In the genomic region with DNA sequence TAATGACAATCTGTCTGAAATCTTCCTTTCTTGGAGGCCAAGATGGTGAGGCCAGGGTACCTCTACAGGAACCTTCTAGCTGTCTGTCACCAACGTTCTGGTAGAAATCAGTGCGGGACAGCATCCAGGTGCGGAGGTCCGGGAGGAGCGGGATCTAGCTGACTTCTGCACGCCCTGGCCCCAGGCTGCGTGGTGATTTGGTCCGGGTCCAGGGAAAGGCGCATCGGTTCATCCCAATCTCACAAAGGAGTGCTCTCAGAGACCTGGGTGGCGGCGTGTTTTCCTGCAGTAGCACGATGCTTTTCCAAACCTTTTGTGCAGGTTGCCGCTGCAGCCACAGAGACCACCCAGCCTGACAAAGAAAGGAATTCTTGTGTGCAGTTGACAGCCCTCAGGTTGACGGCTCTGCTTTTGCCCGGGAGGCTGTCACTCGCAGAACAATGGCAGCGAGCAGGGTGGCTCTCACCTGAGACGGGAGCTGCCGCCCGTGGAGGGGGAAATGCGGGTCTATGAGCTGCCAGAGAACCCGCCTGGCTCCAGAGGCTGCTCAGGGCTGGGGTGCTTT, we compare ENCODE assay signal across 7 mouse cellular contexts. TPM values are rescaled to one million over a fixed set of nuclear protein-coding genes. Genes with fewer than 3 reads are reported as not detected.
DNase-seq lines count a peak whose midpoint lies in the region; ATAC-seq and TF ChIP-seq lines count a peak whose summit lies in the region.

No protein-coding gene starts in this region.

- H3K9me3 ChIP-seq in lung, postnatal 0 days (ENCODE audit: low read length): no peaks in the 10 kb centered on the region
- H3K9me3 ChIP-seq in embryonic facial prominence, embryonic 10.5 days: peaks cover 5% of the 10 kb centered on the region; the same call in 1 of the 2 replicates
- H3K9me3 ChIP-seq in hindbrain, embryonic 11.5 days (ENCODE audit: control insufficient read depth, low read length): no peaks in the 10 kb centered on the region
- peaks cover 3% of the 10 kb centered on the region; the same call in 1 of the 2 replicates for H3K9me3 ChIP-seq in midbrain, embryonic 14.5 days (ENCODE audit: control insufficient read depth, low read length)

- 0 out of 2 replicates have a peak, but pooled peaks cover 2% of the 10 kb centered on the region for H3K4me1 ChIP-seq in lung, postnatal 0 days (ENCODE audit: insufficient read depth, low read depth, low read length)
- H3K4me1 ChIP-seq in embryonic facial prominence, embryonic 10.5 days: peaks cover 8% of the 10 kb centered on the region
- no peaks in the 10 kb centered on the region for H3K4me1 ChIP-seq in hindbrain, embryonic 11.5 days (replicated peaks; ENCODE audit: control insufficient read depth, insufficient read depth, low read length)
- peaks cover 3% of the 10 kb centered on the region; the same call in 1 of the 2 replicates for H3K4me1 ChIP-seq in midbrain, embryonic 14.5 days (ENCODE audit: control insufficient read depth, insufficient read depth, low read length)

- no peaks in the 10 kb centered on the region for H3K36me3 ChIP-seq in lung, postnatal 0 days (ENCODE audit: insufficient read depth, low read length)
- no peaks in the 10 kb centered on the region for H3K36me3 ChIP-seq in embryonic facial prominence, embryonic 10.5 days (replicated peaks)
- no peaks in the 10 kb centered on the region for H3K36me3 ChIP-seq in hindbrain, embryonic 11.5 days (ENCODE audit: control insufficient read depth, insufficient read depth, low read length)
- no peaks in the 10 kb centered on the region for H3K36me3 ChIP-seq in midbrain, embryonic 14.5 days (ENCODE audit: control insufficient read depth, insufficient read depth, low read length)

- no peak overlapping the region for H3K4me3 ChIP-seq in lung, postnatal 0 days (ENCODE audit: low read depth, low read length)
- peak overlapping the region; percentile 49 for H3K4me3 ChIP-seq in embryonic facial prominence, embryonic 10.5 days
- H3K4me3 ChIP-seq in hindbrain, embryonic 11.5 days (ENCODE audit: low read depth, low read length): peak overlapping the region; percentile 6
- H3K4me3 ChIP-seq in midbrain, embryonic 14.5 days (replicated peaks; ENCODE audit: low read depth, low read length): peak overlapping the region; percentile 39

- DNase-seq in lung, postnatal 0 days (ENCODE audit: low spot score): no peak
- no peak for DNase-seq in lung, postnatal 10 days
- DNase-seq in embryonic facial prominence, embryonic 10.5 days (ENCODE audit: low spot score): peak; percentile 54
- peak; percentile 38 for DNase-seq in hindbrain, embryonic 11.5 days (ENCODE audit: low spot score)
- DNase-seq in midbrain, embryonic 14.5 days: peak; percentile 67
- DNase-seq in thymus, postnatal 10 days (ENCODE audit: low spot score in 2 of 2): no peak
- DNase-seq in gastrocnemius, postnatal 36 days: no peak

- no peak for TF ChIP-seq CTCF in lung, postnatal 0 days (IDR thresholded peaks at IDR 0.05)

- ATAC-seq in lung, postnatal 0 days: 0 out of 2 replicates have a peak, but pooled peaks have one; percentile 6
- ATAC-seq in hindbrain, embryonic 11.5 days (ENCODE audit: low FRiP score): peak; percentile 45; the same call in 1 of the 2 replicates
- ATAC-seq in midbrain, embryonic 14.5 days (ENCODE audit: low FRiP score, low TSS enrichment): peak; percentile 53

- peaks cover 4% of the 10 kb centered on the region; the same call in 1 of the 2 replicates for H3K27me3 ChIP-seq in lung, postnatal 0 days (replicated peaks; ENCODE audit: insufficient read depth, low read length)
- peaks cover 51% of the 10 kb centered on the region for H3K27me3 ChIP-seq in embryonic facial prominence, embryonic 10.5 days (replicated peaks; ENCODE audit: low read depth, poor library complexity, severe bottlenecking)
- 0 out of 2 replicates have a peak, but pooled peaks cover 2% of the 10 kb centered on the region for H3K27me3 ChIP-seq in hindbrain, embryonic 11.5 days (ENCODE audit: control insufficient read depth, insufficient read depth, low read length)
- H3K27me3 ChIP-seq in midbrain, embryonic 14.5 days (ENCODE audit: control insufficient read depth, insufficient read depth, low read length): no peaks in the 10 kb centered on the region

- no peak for TF ChIP-seq EP300 in lung, postnatal 0 days (IDR thresholded peaks at IDR 0.05)

- intact Hi-C loops in gastrocnemius, postnatal 36 days (cut with DNase I): loop anchor here (10.0 kb wide), 1 partner anchor 172 kb away; no protein-coding TSS in a partner anchor

- H3K27ac ChIP-seq in lung, postnatal 0 days (ENCODE audit: low read length): no peak overlapping the region
- H3K27ac ChIP-seq in embryonic facial prominence, embryonic 10.5 days (replicated peaks): peak overlapping the region; percentile 75
- H3K27ac ChIP-seq in hindbrain, embryonic 11.5 days (ENCODE audit: low read depth, low read length): no peak overlapping the region
- H3K27ac ChIP-seq in midbrain, embryonic 14.5 days (replicated peaks; ENCODE audit: low read depth, low read length): peak overlapping the region; percentile 79

- 5% methylated on average over 23 of the region's 23 CpGs for WGBS in lung, postnatal 0 days
- 4% methylated on average over 23 of the region's 23 CpGs for WGBS in embryonic facial prominence, embryonic 10.5 days
- 7% methylated on average over 23 of the region's 23 CpGs for WGBS in hindbrain, embryonic 11.5 days
- WGBS in midbrain, embryonic 14.5 days: 2% methylated on average over 23 of the region's 23 CpGs

- no peak overlapping the region for H3K9ac ChIP-seq in lung, postnatal 0 days (replicated peaks; ENCODE audit: low read depth)
- peak overlapping the region; percentile 8 for H3K9ac ChIP-seq in hindbrain, embryonic 11.5 days (ENCODE audit: low read depth, low read length)
- H3K9ac ChIP-seq in midbrain, embryonic 14.5 days (replicated peaks; ENCODE audit: low read length): peak overlapping the region; percentile 70

- no peak overlapping the region for H3K4me2 ChIP-seq in lung, postnatal 0 days (replicated peaks; ENCODE audit: low read depth, low read length)
- H3K4me2 ChIP-seq in hindbrain, embryonic 11.5 days (replicated peaks; ENCODE audit: low read depth, low read length): peak overlapping the region; percentile 23
- H3K4me2 ChIP-seq in midbrain, embryonic 14.5 days (ENCODE audit: low read length): peak overlapping the region; percentile 61

RNA-seq across cellular contexts. Expression of gene Xpa, which starts 6.5 kb away (rescaled TPM):
- polyA plus RNA-seq in lung, postnatal 0 days (2015; fragmentation: Nextera tagmentation; extraction: Ambion mirVana): 22.0 and 29.2 TPM in 2 replicates
- polyA plus RNA-seq in embryonic facial prominence, embryonic 10.5 days (2016; fragmentation: Nextera tagmentation; extraction: Ambion mirVana): 19.9 and 24.7 TPM in 2 replicates
- polyA plus RNA-seq in hindbrain, embryonic 11.5 days (2014; fragmentation: Nextera tagmentation; extraction: Ambion mirVana): 27.7 and 29.7 TPM in 2 replicates
- polyA plus RNA-seq in midbrain, embryonic 14.5 days (2014; fragmentation: Nextera tagmentation; extraction: Ambion mirVana): 33.3 and 34.5 TPM in 2 replicates
- 1 to 10 TPM; 6.4 to 6.7 TPM for total RNA-seq in gastrocnemius, postnatal 36 days (2021)

Comparison
In these comparisons a context has a peak if more than half of its experiments do, and no peak if none do; other contexts are left out.
1. DNase-seq: peak in embryonic facial prominence, embryonic 10.5 days (single experiment), hindbrain, embryonic 11.5 days (single experiment) and midbrain, embryonic 14.5 days (single experiment); none in lung, postnatal 0 days (single experiment), lung, postnatal 10 days (single experiment), thymus, postnatal 10 days (0 of 2) and gastrocnemius, postnatal 36 days (0 of 2).
2. H3K27ac ChIP-seq: peak in embryonic facial prominence, embryonic 10.5 days (single experiment) and midbrain, embryonic 14.5 days (single experiment); none in lung, postnatal 0 days (single experiment) and hindbrain, embryonic 11.5 days (single experiment).
3. Peak in every context shown above with its lines, with median percentiles within 50 percentile points of each other: ATAC-seq.